Mouse (Mus musculus) heart, postnatal 0 days (tissue): ENCODE measurements at regions not wholly inside any gene's neighbourhood (a gene's known extent, or its start where the extent isn't known, plus 50 kb on each side); places are given as distances from the start of the nearest gene placed in this dataset.

Experiments used
- CTCF ChIP-seq: IDR thresholded peaks from 2 replicates; pipeline ENCODE4 v1.5.1; 2016; ENCODE audit warnings: antibody characterized with exemption, control low read depth, low read depth
- EP300 ChIP-seq: IDR thresholded peaks from 2 replicates; pipeline ENCODE4 v1.6.1; 2016; ENCODE audit warnings: antibody characterized with exemption, low read depth

- no peak for TF ChIP-seq CTCF
- no peak for TF ChIP-seq EP300
Observed at GRCm38 (mm10) chr14:74166221-74166620, 474.4 kb upstream of the Htr2a start.
